Mouse (Mus musculus): Measurements from ENCODE around the gene Fam187b.

Fam187b gene

GRCm38 (mm10) chr7:31008889-31009288 is 35.3 kb downstream of the Fam187b start:
- peak in 1 of 2 experiments; percentile 34 for DNase-seq (ENCODE audit: low spot score in 2 of 2)

GRCm38 (mm10) chr7:31012971-31013370 is 39.4 kb downstream of the Fam187b start:
- no peak for DNase-seq (ENCODE audit: low spot score in 2 of 2)

GRCm38 (mm10) chr7:31017104-31017901 is 43.7 kb downstream of the Fam187b start:
- no peak for DNase-seq (ENCODE audit: low spot score in 2 of 2)

GRCm38 (mm10) chr7:31028609-31029008 is 55.0 kb downstream of the Fam187b start:
- DNase-seq (ENCODE audit: low spot score in 2 of 2): no peak

- no peak for DNase-seq (ENCODE audit: low spot score in 2 of 2)
These were observed 57.1 kb downstream of the Fam187b start for GRCm38 (mm10) chr7:31030717-31031116.

GRCm38 (mm10) chr7:31031731-31032130 is 58.1 kb downstream of the Fam187b start:
- no peak for DNase-seq (ENCODE audit: low spot score in 2 of 2)

GRCm38 (mm10) chr7:31033409-31034165 is 60.0 kb downstream of the Fam187b start:
- no peak for DNase-seq (ENCODE audit: low spot score in 2 of 2)

- DNase-seq (ENCODE audit: low spot score in 2 of 2): no peak
These were observed 61.2 kb downstream of the Fam187b start for GRCm38 (mm10) chr7:31034789-31035188.

GRCm38 (mm10) chr7:31035291-31035690 is 61.7 kb downstream of the Fam187b start:
- DNase-seq (ENCODE audit: low spot score in 2 of 2): no peak

GRCm38 (mm10) chr7:31036917-31037316 is 63.3 kb downstream of the Fam187b start:
- DNase-seq (ENCODE audit: low spot score in 2 of 2): no peak

GRCm38 (mm10) chr7:31037675-31038074 is 64.1 kb downstream of the Fam187b start:
- DNase-seq (ENCODE audit: low spot score in 2 of 2): no peak

GRCm38 (mm10) chr7:31039011-31039410 is 65.4 kb downstream of the Fam187b start:
- no peak for DNase-seq (ENCODE audit: low spot score in 2 of 2)
